Mouse (Mus musculus) hindbrain, embryonic 16.5 days (tissue): ENCODE measurements around the gene B3gnt9. TPM values are rescaled to one million over a fixed set of nuclear protein-coding genes. Genes with fewer than 3 reads are reported as not detected.

Experiments used
- ATAC-seq: fragments of 200-750 bp; cut with Nextera tagmentation; 2 replicates; pipeline ENCODE4 v1.8.0; 2017; ENCODE audit warnings: moderate TSS enrichment, moderate library complexity
- H3K27ac ChIP-seq: fragments of 300-500 bp; sonication (generic); 2 replicates; pipeline ENCODE4 v1.5.1; 2014; ENCODE audit warnings: low read depth, mild to moderate bottlenecking, control low read depth, low read length, moderate library complexity
- H3K27me3 ChIP-seq: fragments of 300-500 bp; sonication (generic); replicated peaks from 2 replicates; pipeline ENCODE4 v1.6.1; 2014; ENCODE audit warnings: low read length; ENCODE audit not compliant: control insufficient read depth, insufficient read depth
- H3K36me3 ChIP-seq: fragments of 300-500 bp; sonication (generic); 2 replicates; pipeline ENCODE4 v1.6.1; 2014; ENCODE audit warnings: mild to moderate bottlenecking, low read length, moderate library complexity, mixed read lengths; ENCODE audit not compliant: control insufficient read depth, insufficient read depth
- H3K4me1 ChIP-seq: fragments of 300-500 bp; sonication (generic); 2 replicates; pipeline ENCODE4 v1.6.1; 2014; ENCODE audit warnings: low read depth, low read length; ENCODE audit not compliant: control insufficient read depth, insufficient read depth
- H3K4me2 ChIP-seq: fragments of 300-500 bp; sonication (generic); 2 replicates; pipeline ENCODE4 v1.6.1; 2014; ENCODE audit warnings: mild to moderate bottlenecking, low read length, control low read depth, moderate library complexity
- H3K4me3 ChIP-seq: fragments of 300-500 bp; sonication (generic); 2 replicates; pipeline ENCODE4 v1.5.1; 2014; ENCODE audit warnings: mild to moderate bottlenecking, low read length, control low read depth, moderate library complexity
- H3K9ac ChIP-seq: fragments of 300-500 bp; sonication (generic); 2 replicates; pipeline ENCODE4 v1.6.1; 2014; ENCODE audit warnings: low read depth, mild to moderate bottlenecking, control low read depth, low read length, moderate library complexity
- H3K9me3 ChIP-seq: fragments of 300-500 bp; sonication (generic); 2 replicates; pipeline ENCODE4 v1.6.1; 2014; ENCODE audit warnings: mild to moderate bottlenecking, low read length, moderate library complexity; ENCODE audit not compliant: control insufficient read depth
- WGBS: fragments of 180-500 bp; shearing (Covaris S2); extraction: QIAGEN DNeasy Blood & Tissue Kit; methylation state at CpG from one replicate; pipeline ENCODE4 v1.1.7; 2014; 5-methylcytosine and 5-hydroxymethylcytosine counted together
- polyA plus RNA-seq: library from polyadenylated mRNA; unstranded; fragments of >200 nt; fragmentation: Nextera tagmentation; extraction: Ambion mirVana; gene quantifications from 2 replicates; pipeline ENCODE4 v1.2.1, GENCODE M21; 2015

B3gnt9 gene
- polyA plus RNA-seq, 1 experiment from 2014 or later = 12.4 TPM

DNA sequence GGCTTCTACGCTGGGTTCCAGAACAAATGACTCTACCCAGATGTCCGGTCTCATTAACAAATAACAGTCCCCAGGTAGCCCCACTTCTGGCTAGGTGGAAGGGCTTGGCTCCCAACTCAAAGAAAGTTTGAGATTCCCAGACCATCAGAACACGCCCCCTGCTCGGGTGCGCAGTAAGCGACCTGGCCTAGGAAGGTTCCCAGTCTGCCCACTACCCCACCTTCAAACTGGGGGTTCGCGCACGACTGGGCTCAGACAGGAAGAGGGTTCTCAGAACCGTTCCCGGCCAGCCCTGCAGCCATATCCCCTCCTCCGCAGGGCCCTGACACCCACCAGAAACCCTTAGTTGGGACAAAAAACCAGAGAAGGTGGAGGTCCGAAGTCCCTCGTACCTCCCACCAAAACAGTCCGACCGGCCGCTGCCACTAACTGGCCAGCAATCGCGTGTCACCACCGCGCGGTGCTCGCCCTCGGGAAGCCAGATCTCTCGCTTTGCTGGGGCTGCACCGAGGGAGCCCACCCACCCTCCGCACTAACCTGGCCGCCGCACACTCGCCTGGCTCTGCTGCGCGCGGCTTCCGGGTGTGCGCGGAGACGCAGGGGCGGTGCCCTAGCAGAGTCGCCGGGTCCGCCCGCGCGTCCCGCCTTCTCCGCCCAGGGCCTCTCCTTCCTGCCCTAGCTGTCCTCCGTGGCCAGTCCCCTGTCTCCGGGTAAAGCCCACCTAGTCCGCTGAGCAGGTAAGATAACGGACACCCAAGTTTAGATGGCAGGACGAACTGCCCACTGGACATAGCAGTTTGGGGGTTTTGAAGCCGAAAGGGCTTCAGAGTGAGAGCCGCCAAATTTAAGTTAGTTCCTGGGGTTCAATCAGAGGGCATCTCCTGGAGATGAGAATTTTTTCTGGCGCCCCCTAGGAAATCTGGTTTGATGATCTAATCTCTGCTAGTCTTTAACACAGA is 9.3 kb upstream of the B3gnt9 start, which contains the start of the genes Tradd and Fbxl8:
TSS of gene Tradd (minus strand) at position 586 of the 959 bp plus-strand sequence.
TSS of gene Fbxl8 (plus strand) at position 625 of the 959 bp plus-strand sequence.
- Histone ChIP-seq H3K9me3 (no peaks in the 10 kb centered on the region; the same call in 1 of the 2 replicates), H3K27ac (no peak within 1 kb of the TSS), H3K4me1 (peaks cover 26% of the 10 kb centered on the region), H3K36me3 (no peaks in the 10 kb centered on the region), H3K27me3 (peaks cover 36% of the 10 kb centered on the region), H3K9ac (peak within 1 kb of the TSS; percentile 71), H3K4me3 (peak within 1 kb of the TSS; percentile 68), H3K4me2 (peak within 1 kb of the TSS; percentile 90)
- WGBS = under 1% methylated on average over 46 of the region's 54 CpGs
- peak; percentile 7; the same call in 1 of the 2 replicates for ATAC-seq

DNA sequence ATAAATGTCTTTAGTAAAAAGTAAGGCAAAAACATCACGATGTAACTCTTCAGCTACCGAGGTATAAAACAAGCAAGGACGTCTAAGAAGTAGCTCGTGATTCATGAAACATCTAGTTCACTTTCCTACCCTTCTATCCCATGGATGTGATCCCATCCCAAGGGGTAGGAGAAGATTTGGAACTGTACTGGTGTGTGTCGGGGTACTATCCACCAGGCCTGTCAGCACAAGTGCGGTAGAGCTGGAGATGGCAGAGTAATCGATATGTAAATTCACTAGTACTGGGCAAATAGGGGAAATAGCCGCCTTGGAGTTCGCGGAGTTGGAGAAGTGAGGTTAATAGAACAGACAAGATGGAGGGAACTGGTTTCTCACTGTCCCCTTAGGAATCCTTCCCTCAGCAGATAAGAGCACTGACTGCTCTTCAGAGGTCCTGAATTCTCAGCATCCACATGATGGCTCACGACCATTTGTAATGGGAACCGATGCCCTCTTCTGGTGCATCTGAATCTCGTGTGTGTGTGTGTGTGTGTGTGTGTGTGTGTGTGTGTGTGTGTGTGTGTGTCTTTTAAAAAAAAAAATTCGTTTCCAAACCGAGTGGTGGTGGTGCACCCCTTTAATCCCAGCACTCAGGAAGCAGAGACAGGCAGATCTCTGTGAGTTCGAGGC is 8.4 kb upstream of the B3gnt9 start:
- Histone ChIP-seq H3K27me3 (peaks cover 41% of the 10 kb centered on the region), H3K9ac (no peak overlapping the region), H3K4me2 (no peak overlapping the region; the same call in 1 of the 2 replicates), H3K36me3 (no peaks in the 10 kb centered on the region), H3K27ac (no peak overlapping the region), H3K4me1 (peaks cover 26% of the 10 kb centered on the region), H3K4me3 (no peak overlapping the region), H3K9me3 (no peaks in the 10 kb centered on the region; the same call in 1 of the 2 replicates)
- WGBS = 39% methylated on average over 16 of the region's 16 CpGs
- ATAC-seq = no peak

DNA sequence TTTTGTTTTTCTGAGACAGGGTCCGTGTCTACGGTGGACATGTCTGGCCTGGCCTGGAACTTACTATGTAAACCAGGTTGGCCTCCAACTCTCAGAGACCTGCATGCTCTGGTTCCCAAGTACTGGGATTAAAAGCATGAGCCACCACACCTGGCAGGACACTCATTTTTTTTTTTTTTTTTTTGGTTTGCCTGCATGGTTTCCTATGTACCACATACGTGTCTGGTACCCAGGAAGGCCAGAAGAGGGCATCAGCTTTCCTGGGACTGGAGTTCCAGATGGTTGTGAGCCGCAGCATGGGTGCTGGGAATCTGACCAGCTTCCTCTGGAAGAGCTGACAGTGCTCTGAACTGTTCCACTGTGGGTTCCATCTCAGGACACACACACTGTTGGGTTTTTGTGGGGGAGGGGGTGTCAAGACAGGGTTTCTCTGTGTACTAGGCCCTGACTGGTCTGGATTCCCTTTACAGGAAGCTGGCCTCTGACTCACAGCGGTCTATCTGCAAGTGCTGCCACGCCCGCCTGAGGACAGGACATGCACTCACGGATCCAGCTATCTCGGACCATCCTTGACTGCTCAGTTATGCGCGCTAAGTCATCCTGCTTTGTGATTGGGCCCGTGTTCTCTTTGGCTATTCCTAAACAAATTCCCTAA is 6.5 kb upstream of the B3gnt9 start:
- Histone ChIP-seq H3K4me2 (no peak overlapping the region), H3K27me3 (peaks cover 42% of the 10 kb centered on the region), H3K4me1 (peaks cover 20% of the 10 kb centered on the region), H3K27ac (no peak overlapping the region), H3K9me3 (no peaks in the 10 kb centered on the region; the same call in 1 of the 2 replicates), H3K9ac (no peak overlapping the region), H3K4me3 (no peak overlapping the region), H3K36me3 (no peaks in the 10 kb centered on the region)
- WGBS = 88% methylated on average over 12 of the region's 12 CpGs
- ATAC-seq = no peak

GRCm38 (mm10) chr8:105260371-105261099 is 5.6 kb upstream of the B3gnt9 start:
- 54% methylated on average over 7 of the region's 7 CpGs for WGBS
- Histone ChIP-seq H3K27ac (no peak overlapping the region), H3K9me3 (no peaks in the 10 kb centered on the region), H3K36me3 (no peaks in the 10 kb centered on the region), H3K9ac (no peak overlapping the region), H3K27me3 (peaks cover 36% of the 10 kb centered on the region), H3K4me1 (peaks cover 20% of the 10 kb centered on the region), H3K4me3 (no peak overlapping the region), H3K4me2 (no peak overlapping the region)
- ATAC-seq = no peak

DNA sequence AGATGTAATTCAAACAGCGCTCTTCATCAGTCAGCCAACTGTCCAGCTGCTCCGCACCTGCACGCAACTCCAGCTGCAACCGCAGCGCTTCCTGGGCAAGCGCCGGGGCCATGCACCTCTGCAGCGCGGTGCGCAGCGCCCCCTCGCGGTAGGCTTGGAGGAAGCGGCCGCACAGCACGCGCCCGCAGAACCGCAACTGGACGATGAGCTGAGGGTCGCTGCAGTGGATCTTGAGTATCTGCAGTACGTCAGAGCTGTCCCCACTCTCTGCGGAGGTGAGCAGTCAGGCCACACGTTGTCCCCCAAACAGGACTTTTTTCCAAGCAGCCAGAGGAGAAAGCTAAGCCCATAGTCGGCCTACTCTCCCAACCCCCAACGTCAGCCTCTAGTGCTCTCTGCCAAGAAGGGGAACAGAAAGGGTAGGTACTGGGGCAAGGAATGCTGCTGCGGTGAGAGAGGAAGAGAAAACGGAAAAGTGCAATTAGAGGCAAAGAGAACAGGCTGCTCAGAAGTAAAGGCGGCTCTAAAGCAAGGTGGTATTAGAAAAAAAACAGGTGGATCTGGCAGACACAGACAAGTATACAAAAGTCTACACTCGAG is 4.9 kb upstream of the B3gnt9 start:
- no peaks in the 10 kb centered on the region for H3K36me3 ChIP-seq
- WGBS = 4% methylated on average over 30 of the region's 30 CpGs
- ATAC-seq = peak; percentile 60
- H3K4me3 ChIP-seq = peak overlapping the region; percentile 37
- peak overlapping the region; percentile 50 for H3K9ac ChIP-seq
- no peaks in the 10 kb centered on the region for H3K9me3 ChIP-seq
- peaks cover 21% of the 10 kb centered on the region for H3K4me1 ChIP-seq
- H3K27me3 ChIP-seq = peaks cover 36% of the 10 kb centered on the region
- H3K27ac ChIP-seq = no peak overlapping the region
- H3K4me2 ChIP-seq = peak overlapping the region; percentile 65

GRCm38 (mm10) chr8:105258911-105259720 is 4.2 kb upstream of the B3gnt9 start:
- Histone ChIP-seq H3K4me1 (peaks cover 19% of the 10 kb centered on the region), H3K36me3 (no peaks in the 10 kb centered on the region), H3K9ac (peak overlapping the region; percentile 50), H3K27ac (no peak overlapping the region), H3K27me3 (peaks cover 36% of the 10 kb centered on the region), H3K4me2 (peak overlapping the region; percentile 65), H3K4me3 (peak overlapping the region; percentile 37), H3K9me3 (no peaks in the 10 kb centered on the region)
- peak; percentile 38 for ATAC-seq
- 3% methylated on average over 55 of the region's 55 CpGs for WGBS

DNA sequence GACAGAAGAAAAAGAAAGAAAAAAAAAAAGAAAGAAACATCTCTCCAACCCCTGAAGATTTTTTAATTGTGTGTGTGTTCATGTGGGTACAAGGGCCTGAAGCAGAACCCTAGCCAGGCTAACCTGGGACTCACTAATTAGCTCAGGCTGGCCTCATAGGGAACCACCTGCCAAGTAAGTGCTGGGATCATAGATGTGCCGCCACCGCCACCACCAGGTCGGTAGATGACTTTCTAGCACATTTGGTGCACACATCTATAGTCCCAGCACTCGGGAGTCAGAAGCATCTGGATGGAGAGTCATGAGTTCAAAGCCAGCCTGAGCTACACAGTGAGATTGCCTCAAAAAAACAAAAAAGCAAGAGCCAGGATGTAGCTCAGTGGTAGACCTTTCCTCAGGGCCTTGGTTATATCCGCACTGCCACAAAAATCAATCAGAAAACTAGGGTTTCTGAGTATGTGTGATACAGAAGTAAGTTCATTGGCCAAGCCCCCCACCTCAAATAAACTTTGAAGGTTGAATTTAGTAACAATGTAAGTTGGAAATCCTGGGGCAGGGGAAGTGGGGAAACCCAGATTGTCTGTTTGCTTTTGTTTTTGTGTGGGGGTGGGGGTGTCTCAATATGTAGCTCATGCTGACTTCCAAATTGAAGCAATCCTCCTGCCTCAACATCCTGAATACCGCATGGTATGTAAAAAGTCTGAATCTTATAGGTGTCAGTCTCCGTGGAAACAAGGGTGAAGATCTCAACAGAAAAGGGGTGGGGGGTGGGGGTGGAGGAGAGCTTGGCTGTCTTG is 2.6 kb upstream of the B3gnt9 start:
- no peak for ATAC-seq
- H3K4me3 ChIP-seq = no peak overlapping the region
- peaks cover 36% of the 10 kb centered on the region for H3K27me3 ChIP-seq
- H3K36me3 ChIP-seq = no peaks in the 10 kb centered on the region
- 69% methylated on average over 7 of the region's 7 CpGs for WGBS
- no peak overlapping the region for H3K27ac ChIP-seq
- H3K9ac ChIP-seq = no peak overlapping the region
- H3K4me2 ChIP-seq = no peak overlapping the region
- no peaks in the 10 kb centered on the region for H3K9me3 ChIP-seq
- H3K4me1 ChIP-seq = peaks cover 23% of the 10 kb centered on the region
